Comparison of ENCODE assay signal across 1 mouse cellular context in the genomic region with DNA sequence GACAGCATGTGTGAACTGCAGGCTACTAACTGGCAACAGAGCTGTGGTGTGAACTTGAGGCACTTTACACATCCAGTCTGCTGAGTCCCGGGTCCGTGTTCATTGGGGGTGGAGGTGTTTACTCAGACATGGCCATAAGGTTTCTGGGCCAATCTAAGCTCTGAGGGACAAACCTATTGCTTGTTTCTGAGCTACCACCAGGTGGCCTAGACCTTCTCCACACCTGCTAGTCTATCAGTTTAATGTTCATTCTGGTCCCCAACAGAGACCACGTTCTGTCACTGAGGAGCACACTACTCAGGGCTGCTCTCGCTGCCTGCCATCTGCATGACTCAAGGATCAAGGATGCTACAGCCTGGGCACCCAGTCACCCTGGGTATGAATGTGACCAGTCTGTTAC.
TF ChIP-seq lines count a peak whose summit lies in the region.

No protein-coding gene starts in this region.

TF ChIP-seq in CH12.LX, 34 proteins besides CTCF, POLR2A, EP300 and RAD21:
- TF ChIP-seq ZMIZ1 (IDR thresholded peaks at IDR 0.05; ENCODE audit: low read depth, low read length) (no peak), SMC3 (IDR thresholded peaks at IDR 0.05; ENCODE audit: low read depth, low read length) (peak; percentile 61)
